Mouse (Mus musculus) cerebellum, postnatal 25 days (tissue): ENCODE measurements at regions not wholly inside any gene's neighbourhood (a gene's known extent, or its start where the extent isn't known, plus 50 kb on each side); places are given as distances from the start of the nearest gene placed in this dataset.
A peak's percentile ranks its signal among the peaks of the same experiment; 100 is the strongest.

ENCODE experiments used
- DNase-seq, 2 experiments: peaks; one replicate each; pipeline ENCODE4 v3.0.0; 2021; ENCODE audit warnings: mixed read lengths in 2 of 2

GRCm38 (mm10) chr1:42475629-42476028 is 219.9 kb upstream of the Pou3f3 start:
- no peak for DNase-seq

DNA sequence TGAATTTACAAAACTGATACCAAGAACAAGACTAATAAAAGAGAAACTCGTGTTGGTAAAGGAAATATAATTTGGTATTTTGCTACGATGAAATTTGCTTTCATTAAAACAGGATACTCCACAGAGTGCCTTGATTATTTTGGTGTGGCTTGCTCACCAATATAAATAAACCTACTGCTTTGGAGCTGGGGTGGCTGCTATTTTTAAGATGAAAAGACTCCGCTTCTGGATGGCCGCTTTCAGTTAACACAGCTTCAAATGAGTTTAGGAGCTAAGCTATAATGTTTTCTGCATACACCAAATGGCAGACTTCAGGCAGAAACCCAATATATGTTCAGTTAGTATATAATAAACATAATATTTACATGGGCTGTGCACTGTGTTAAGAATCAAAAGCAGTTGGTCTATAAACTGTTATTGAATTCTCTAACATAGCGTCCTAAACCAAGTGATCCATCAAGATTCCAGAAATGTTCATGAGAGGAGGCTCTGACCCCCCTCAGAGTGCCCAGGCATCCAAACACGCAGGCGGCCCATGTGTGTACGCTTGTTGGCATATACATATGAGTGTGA is 215.1 kb upstream of the Pou3f3 start:
- DNase-seq = no peak

DNA sequence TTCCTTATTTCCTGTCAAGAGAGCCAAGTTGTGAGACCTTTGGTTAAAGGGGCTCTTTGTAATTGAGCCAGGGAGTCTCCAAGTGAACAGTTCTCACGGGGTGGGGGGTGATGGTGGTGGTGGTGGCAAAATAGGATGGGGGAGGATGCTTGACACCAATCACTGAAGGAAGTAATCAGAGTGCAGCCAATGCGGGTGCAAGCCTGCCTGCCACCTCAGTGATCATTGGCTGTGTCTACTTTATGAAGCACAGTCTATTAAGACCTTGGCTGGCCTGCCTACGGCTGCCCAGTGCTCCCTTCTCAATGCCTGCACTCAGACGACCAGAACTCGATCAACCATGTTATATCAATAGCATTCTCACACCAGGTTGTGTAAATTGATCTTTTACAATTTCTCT is 206.0 kb upstream of the Pou3f3 start:
- DNase-seq = no peak

GRCm38 (mm10) chr1:42490856-42491643 is 204.5 kb upstream of the Pou3f3 start:
- no peak for DNase-seq

GRCm38 (mm10) chr1:42491644-42492277 is 203.8 kb upstream of the Pou3f3 start:
- peak; percentile 5 to 8 for DNase-seq

GRCm38 (mm10) chr1:42496022-42496421 is 199.5 kb upstream of the Pou3f3 start:
- no peak for DNase-seq

DNA sequence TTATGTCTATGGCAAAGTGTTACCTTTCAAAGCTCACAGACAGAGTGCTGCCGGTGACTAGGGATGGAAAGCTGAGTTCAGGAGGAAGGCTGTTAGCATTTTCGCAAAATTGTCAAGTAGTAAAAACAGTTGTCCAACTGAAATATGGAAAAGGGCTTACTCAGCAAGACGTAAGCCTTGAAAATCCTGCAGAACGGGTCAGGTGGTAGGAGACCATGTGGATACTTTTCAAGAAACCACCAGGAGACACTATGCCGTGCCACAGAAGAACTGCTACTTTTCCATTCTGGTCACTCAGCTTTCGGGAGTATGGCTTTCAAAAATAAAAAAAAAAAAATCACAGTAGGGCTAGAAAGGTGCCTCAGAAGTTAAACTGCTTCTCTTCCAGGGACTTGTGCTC is 199.1 kb upstream of the Pou3f3 start:
- DNase-seq = no peak

- no peak for DNase-seq
Observed at GRCm38 (mm10) chr1:42498901-42499300, 196.7 kb upstream of the Pou3f3 start.

DNA sequence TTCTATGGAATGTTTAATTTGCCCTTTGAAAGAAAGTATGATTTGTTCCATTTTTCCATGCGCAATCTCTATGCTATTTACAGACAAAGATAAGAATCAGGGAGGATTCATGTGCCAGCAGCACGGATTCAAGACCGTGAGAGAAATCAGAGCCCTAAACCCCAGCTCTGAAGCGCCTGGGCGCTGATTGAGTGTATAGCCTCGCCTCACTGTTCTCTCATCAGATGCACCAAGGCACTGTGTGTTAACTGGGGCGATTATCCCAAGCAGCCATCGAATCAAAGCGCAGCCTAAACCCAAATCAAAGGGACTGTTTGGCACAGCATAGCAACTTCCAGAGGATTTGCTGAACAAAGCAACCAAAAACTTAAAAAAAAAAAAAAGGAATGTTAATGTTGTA is 191.1 kb upstream of the Pou3f3 start:
- no peak for DNase-seq

GRCm38 (mm10) chr1:42505048-42505729 is 190.4 kb upstream of the Pou3f3 start:
- no peak for DNase-seq

GRCm38 (mm10) chr1:42514417-42514816 is 181.2 kb upstream of the Pou3f3 start:
- DNase-seq = no peak

DNA sequence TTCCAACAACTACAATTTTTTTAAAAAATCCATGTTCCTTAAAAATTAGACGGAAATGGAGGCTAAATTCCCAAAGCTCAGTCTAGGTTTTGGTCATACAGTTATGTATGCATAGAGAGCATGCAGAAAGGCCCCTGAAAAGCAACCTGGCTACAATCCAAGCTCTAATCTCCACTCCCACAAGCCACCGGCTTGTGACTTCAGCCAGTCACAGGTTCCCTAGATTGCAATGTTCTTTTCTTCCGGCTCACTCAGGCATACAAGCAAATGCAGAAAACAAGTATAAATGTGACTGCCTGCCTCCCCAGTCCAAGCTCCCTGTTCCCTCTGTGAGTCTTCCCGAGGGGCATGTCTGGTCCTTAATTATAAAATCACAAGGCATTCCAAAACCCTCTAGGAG is 171.2 kb upstream of the Pou3f3 start:
- no peak for DNase-seq

GRCm38 (mm10) chr1:42527746-42528476 is 167.7 kb upstream of the Pou3f3 start:
- DNase-seq = no peak

DNA sequence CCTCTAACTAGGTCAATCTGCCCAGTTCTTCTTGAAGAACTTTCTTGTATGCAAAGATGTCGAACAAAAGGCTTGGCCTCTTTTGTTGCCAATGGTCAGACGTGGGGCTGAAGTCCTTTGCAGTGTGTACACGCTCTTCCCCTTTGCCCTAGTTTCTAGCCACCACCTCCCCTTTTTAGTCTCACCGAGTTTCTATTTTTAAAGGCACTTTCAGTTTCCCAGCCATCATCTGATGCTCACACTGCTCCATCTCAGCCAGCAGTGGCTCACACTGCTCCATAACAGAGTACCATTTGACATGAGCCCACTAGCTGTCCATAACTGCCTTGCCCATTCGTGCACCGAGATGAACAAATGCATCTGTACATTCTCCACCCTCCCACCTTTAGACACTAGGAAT is 162.7 kb upstream of the Pou3f3 start:
- no peak for DNase-seq

GRCm38 (mm10) chr1:42539066-42539539 is 156.5 kb upstream of the Pou3f3 start:
- DNase-seq = peak; percentile 20 to 32

DNA sequence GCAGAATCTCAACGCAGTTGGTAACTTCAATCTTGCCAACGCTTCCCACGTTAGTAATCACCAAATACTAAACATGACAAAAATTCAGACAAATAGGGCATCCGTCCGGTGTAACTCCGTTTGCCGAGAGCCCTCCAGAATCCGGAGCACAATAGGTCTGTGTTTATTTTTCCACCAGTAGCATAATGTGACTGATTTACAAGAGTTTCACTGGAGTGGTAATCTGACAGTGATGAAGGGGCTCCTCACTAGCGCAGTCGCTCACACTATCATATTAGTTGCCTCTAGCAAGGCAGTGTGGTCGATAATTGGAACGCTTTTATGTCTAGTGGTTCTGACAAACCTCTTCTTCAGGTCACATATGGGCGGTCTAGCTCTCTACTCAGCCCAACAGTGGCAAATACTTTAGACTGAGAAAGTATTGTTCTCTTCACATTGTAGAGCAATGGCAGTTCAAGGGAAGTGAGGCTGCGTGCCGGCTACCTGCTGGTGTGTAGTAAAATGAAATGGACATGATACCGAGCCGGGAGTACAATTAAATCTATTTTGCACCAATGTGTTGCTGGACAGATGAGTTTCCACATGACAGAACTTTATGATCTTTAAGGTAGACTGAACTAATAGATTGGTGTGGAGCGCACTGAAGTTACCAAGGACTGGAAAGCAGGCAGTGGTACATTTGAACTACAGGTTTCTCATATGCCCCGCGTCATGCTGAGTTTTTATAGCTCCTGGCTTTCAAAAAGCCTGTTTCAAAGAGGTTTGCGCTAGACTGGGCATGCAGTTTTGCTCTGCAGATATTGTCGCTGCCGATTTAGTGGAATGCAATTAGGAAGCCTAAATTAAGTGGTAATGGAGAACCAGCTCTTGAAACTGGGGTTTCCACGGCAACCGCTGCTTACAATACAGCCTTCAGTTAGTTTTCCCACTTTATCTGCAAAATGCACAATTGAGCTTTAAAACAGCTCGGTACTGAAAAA is 155.7 kb upstream of the Pou3f3 start:
- peak in 1 of 2 experiments; percentile 17 for DNase-seq

DNA sequence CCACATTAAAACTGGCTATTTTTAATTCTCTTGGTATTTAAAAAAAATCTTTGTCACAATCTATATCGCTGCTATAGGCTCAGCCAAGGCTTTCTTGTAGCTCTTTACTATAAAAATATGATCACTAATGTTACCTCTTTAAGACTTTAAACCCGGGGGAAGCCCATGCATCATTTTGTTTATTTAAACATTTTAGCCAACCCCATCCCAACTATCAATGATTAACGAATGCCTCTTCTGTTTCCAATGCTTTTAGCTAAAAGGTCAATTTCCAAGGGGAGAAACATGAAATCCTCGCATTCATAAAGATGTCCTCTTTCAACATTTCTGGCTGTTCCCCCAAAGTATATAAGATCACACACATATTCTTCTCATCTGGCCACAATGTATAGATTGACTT is 153.6 kb upstream of the Pou3f3 start:
- DNase-seq = no peak

- DNase-seq = no peak
Observed at GRCm38 (mm10) chr1:42542846-42543549, 152.6 kb upstream of the Pou3f3 start.

DNA sequence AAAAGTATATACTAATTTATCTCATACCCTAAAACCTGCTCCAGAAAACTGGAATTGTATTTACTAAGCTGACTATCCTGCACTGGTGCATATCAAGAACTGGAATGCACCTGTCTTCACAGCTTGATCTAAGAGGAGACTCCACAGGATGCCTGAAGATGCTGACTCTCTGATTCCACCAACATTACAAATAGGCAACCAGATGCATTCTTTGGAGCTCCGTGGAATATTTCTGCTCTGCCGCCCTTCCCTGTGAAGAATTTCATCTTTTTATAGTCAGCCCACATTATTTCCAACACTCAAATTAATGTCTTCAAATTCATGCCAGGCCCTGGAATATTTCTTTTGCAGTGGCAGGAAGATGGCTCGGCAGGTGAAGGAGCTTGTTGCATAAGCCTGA is 148.7 kb upstream of the Pou3f3 start:
- no peak for DNase-seq

GRCm38 (mm10) chr1:42557301-42557700 is 138.3 kb upstream of the Pou3f3 start:
- DNase-seq = peak; percentile 48 to 69

- no peak for DNase-seq
Observed at GRCm38 (mm10) chr1:42567640-42568039, 127.9 kb upstream of the Pou3f3 start.
